Mouse (Mus musculus): ENCODE measurements at regions not wholly inside any gene's neighbourhood (a gene's known extent, or its start where the extent isn't known, plus 50 kb on each side); places are given as distances from the start of the nearest gene placed in this dataset.

- no peak for DNase-seq
Measured at GRCm38 (mm10) chr5:111659229-111659628, 74.5 kb upstream of the Gm26897 start.

DNA sequence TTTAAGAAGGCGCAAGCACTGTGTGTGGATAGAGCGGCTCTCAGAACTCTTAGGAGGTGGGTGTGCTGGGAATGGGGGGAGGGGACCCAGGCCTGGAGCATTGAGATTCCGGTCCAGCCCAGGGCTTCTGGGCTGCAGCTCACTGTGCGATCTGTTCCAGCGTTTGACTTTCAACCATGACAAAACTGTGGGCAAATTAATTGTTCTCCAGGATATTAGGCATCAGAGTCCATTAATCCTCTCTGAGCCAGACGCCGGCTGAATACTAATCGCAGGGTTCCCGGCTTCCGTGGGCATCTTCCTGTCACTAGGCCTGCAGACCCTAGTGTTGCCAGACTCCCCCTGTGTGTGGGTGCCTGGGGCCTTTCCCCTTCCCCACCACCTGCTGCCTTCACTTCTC, 73.3 kb upstream of the Gm26897 start:
- DNase-seq = no peak

DNA sequence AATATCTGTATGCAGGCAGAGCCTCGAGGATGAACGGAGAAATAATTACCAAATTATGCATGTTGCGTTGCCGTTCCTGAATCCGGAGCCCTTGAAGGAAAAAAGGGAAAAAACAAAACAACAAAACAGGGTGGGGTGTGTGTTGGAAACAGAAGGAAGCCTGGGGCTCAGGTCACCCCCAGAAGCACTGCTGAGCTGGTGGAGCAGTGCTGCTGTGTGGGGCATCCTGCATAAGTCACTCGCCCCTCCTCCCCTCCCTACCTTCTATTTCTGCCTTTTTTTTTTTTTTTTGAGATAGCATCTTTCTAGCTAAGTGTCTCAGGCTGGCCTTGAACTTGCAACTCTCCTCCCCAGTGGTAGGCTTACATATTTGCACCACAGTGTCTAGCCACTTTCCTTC, 72.8 kb upstream of the Gm26897 start:
- DNase-seq = no peak

DNA sequence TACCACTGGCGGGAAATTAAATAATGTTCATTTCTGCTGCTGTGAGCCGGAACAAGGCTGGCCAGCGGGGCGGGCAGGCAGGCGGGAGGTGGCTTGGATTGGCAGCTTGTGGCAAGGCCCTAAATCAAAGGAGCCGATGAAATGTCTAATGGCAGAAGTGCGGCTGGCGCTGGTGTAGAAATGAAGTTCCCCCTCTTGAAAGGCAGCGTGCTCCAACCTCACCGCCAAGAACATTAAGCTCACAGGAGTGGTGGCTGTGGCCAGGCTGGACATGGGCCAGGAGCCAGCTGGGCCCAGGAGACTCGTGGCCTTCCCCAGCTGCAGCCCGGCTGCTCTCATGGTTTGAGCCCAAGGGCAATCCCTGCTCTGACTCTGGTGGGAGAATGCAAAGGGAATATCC, 71.8 kb upstream of the Gm26897 start:
- peak; percentile 51 for DNase-seq

GRCm38 (mm10) chr5:111663831-111664230, 69.9 kb upstream of the Gm26897 start:
- no peak for DNase-seq

DNA sequence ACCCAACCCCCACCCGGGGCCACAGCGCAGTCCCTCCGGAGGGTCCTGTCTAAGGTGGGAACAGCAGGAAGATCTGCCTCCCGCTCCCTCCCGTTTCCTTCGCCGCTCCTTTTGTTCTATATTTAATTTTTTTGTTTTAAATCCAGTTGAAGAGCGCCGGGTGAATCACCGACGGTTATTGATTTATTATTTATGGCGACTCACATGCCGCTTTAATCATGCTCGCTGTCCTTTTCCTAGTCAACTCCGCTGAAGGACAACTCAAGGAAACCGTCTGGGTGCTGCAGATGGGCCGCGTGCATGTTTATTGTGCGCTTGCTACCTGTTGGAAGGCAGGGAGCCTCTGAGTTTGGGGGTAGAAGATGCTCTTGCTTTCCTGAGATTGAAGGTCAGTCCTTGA, 68.3 kb upstream of the Gm26897 start:
- DNase-seq = no peak

GRCm38 (mm10) chr5:111666007-111666406, 67.7 kb upstream of the Gm26897 start:
- DNase-seq = no peak

DNA sequence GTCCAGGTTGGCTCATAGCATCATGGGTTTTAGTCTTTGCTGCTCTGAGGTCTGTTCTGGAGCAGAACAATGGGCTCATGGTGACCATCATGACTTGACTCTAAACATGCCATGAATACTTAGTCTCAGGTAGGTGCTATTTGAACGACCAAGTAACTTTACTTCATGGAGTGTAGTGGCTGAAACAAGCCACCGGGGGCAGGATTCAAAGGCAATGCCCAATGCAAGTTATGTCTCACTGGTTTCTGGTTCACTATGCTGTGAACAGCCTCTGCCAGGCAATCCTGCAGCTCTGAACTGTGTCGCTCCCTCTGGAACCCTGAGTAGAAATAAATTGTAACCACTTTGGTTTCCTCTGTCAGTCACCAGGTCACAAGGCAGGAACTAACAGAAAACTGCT, 65.8 kb upstream of the Gm26897 start:
- no peak for DNase-seq

DNA sequence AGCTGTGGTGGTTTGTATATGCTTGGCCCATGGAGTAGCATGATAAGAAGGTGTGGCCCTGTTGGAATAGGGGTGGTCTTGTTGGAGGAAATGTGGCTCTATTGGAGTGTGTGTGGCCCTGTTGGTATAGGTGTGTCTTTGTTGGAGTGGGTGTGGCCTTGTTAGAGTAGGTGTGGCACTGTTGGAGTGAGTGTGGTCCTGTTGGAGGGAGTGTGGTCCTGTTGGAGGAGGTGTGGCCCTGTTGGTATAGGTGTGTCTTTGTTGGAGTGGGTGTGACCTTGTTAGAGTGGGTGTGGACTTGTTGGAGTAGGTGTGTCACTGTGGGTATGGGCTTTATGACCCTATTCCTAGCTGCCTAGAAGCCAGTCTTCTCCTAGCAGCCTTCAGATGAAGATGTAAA, 64.6 kb upstream of the Gm26897 start:
- DNase-seq = no peak

DNA sequence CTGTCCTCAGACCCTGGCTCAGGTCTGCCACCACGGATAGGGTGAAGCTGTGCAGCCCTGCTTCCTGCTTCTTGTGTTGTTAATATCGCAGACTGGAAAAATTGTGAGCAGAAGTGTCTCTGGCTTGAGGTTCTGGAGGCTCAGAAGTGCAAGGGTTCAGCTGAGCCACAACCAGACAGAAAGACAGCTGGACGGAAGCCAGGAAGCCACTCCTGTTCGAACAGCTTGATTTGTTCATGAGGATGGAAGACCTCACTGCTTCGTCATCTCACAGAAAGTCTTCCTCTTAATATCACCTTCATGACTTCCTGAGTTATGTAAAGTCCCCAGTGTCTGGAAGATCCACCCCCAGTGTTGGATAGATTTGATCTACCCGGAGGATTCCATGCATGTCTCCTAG, 62.0 kb upstream of the Gm26897 start:
- no peak for DNase-seq

GRCm38 (mm10) chr5:111674976-111675672, 58.6 kb upstream of the Gm26897 start:
- DNase-seq = peak; percentile 6

DNA sequence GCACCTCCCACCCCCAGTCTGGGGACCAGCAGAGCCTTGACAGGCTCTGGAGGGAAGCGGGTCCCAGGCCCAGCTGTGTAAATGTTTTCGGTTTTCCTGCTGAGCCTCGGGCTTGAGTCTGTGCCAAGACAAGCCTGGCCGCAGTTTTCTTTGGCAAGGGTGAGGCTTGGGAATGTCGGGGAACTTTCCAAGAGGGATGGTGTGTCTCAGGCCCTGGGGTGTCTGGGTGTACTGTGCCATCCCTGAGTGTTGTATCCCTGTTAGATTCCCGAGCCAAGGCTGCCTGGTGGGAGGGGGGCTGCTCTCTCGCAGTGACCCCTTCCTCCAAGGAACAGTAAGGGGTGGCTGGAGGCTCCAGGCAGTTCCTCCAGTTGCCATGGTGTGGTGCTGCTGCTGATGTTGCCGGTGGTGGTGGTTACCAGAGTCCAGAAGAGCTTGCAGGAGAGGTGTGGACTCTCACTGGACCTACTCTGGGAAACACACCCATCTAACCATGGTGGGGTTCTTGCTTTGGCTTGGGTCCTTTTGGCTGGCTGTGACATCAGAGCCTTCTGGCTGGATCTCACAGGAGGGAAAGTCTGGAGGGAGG, 58.0 kb upstream of the Gm26897 start:
- DNase-seq = peak; percentile 80

- no peak for DNase-seq
Measured at GRCm38 (mm10) chr5:111677847-111678311, 55.8 kb upstream of the Gm26897 start.

DNA sequence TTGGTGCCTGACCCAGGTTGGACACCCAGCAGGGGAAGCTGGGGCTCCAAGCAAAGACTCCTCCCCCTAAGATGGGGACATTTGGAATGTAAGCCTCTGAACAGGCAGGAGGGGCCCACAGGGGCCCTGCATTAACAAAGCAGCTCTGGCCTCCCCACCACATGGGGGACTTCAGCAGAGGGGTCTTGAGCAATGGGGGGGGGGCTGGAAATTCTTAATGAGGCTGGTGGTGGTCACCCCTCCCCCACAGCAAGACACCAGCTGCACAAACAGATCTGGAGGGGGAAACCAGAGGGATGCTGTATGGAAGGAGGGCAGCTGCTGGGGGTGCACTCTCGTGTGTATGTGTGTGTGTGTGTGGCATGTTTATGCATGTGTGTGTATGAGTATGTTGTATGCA, 55.2 kb upstream of the Gm26897 start:
- DNase-seq = no peak

DNA sequence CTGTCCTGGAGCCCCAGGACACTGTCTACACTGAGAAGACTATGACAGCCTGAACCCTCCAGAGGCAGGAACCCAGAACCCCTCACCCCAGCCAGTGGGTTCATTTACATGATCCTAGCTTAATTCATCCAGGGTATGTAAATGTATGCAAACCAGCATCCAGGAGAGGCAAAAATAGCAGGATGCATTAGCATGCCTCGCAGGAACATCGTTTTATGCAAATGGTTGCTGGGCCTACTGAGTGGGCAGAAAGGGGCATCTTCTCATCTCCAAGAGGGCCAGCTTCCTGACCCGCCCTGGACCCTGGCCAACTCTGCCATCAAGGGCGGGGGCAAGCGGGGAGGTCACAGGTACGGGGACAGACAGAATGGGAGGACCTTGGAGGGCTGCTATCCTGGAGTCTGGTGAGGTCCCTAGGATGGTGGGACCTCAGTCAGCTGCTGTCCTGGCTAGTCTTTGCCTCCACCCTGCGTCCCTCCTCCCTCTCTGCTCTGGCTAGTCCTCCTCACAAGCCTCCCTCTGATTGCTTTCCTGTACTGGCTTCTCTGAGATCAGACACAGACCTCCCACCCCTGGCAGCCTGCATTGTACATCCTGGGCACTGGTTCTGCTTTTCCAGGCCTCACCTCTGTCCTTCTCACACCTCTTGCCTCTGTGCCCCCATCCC, 52.2 kb upstream of the Gm26897 start:
- DNase-seq = no peak

- DNase-seq = peak; percentile 63
Measured at GRCm38 (mm10) chr5:111682899-111683298, 50.8 kb upstream of the Gm26897 start.
